Mouse (Mus musculus): ENCODE results near the gene Gm10142. TPM values are rescaled to one million over a fixed set of nuclear protein-coding genes. Genes with fewer than 3 reads are reported as not detected.

The Gm10142 gene
- not detected in 2 replicates for polyA plus RNA-seq (2012; rRNA removed; ENCODE audit: low replicate concordance)

GRCm38 (mm10) chr10:77715507-77715906 is at the start of gene Gm10142:
TSS of gene Gm10142 (plus strand) at chr10:77715807.

DNA sequence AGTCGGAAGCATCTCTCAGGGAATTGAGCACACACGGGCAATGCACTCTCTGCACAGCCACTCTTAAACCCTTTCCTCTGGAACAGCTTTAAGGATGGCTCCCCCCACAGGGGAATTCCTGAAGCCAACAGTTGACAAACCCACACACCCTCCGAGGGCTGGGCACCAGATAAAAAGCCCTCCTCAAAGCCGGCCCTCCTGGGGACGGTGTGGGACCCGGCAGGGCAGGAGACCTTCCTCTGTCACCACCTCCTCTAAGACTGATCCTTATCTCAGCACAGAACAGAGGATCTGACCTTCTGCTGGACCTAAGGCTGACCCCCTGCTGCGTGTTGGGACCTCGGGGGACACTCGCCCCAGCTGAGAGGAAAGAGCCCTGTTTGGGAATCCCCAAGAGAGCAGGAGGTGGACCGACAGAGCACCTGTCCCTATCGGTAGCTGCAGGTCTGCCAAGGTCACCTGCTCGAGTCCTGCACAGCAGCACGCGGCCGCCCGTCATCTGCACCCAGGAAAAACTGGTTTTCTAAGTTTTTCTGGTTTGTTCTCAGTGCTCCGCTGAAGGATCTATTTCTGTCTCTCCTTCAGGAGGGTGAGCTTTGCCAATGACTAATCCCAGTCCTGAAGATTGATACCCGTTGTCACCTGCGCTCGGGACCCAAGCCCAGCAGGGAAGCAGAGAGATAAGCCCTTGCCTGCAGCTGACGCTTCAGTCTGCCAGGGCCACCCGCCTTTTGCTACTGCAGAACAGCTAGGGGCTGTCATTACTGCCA is 29.5 kb upstream of the Gm10142 start, which contains the start of gene Tspear:
Gene Tspear (plus strand): TSS at position 675 of the 770 bp plus-strand sequence.

GRCm38 (mm10) chr10:77690356-77690807 is 25.2 kb upstream of the Gm10142 start, which contains the start of gene Gm19402:
TSS of gene Gm19402 (minus strand) at chr10:77690757.

GRCm38 (mm10) chr10:77697133-77697532 is 18.5 kb upstream of the Gm10142 start, which contains the start of gene Gm9508:
TSS of gene Gm9508 (minus strand) at chr10:77697233.

GRCm38 (mm10) chr10:77706326-77706725 is 9.3 kb upstream of the Gm10142 start, which contains the start of gene Gm10272:
TSS of gene Gm10272 (plus strand) at chr10:77706626.

GRCm38 (mm10) chr10:77711157-77711556 is 4.5 kb upstream of the Gm10142 start, which contains the start of gene Gm10024:
TSS of gene Gm10024 (plus strand) at chr10:77711457.

GRCm38 (mm10) chr10:77720299-77720698 is 4.7 kb downstream of the Gm10142 start, which contains the start of gene Krtap12-1:
TSS of gene Krtap12-1 (plus strand) at chr10:77720599.

DNA sequence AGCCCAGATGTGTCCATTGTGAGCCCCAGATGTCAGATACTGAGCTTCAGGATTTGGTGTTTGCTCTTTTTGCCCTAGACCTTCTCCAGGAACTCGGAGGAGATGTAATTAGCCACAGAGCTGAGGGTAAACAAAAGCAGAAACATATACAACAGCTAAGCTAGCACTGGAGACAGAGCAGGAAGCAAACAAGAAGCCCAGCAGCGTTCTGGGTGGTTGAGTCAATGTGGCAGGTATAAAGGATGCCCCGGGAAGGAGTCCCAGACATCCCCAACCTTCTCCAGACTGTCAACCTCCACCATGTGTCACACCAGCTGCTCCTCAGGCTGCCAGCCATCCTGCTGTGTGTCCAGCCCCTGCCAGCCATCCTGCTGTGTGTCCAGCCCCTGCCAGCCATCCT is 10.6 kb downstream of the Gm10142 start, which contains the start of gene Gm10100:
Gene Gm10100 (plus strand): TSS at position 301 of the 400 bp plus-strand sequence.

GRCm38 (mm10) chr10:77741924-77742688 is 26.5 kb downstream of the Gm10142 start, which contains the start of gene Gm18596:
TSS of gene Gm18596 (minus strand) at chr10:77742638.

GRCm38 (mm10) chr10:77751254-77751653 is 35.6 kb downstream of the Gm10142 start, which contains the start of gene Gm9736:
TSS of gene Gm9736 (minus strand) at chr10:77751354.

GRCm38 (mm10) chr10:77759582-77759981 is 44.0 kb downstream of the Gm10142 start, which contains the start of gene Gm3233:
TSS of gene Gm3233 (minus strand) at chr10:77759682.

Other genes with a start within 250 kb of the Gm10142 start
- gene Fam207a, start 200.0 kb upstream of the Gm10142 start, polyA plus RNA-seq (2012; rRNA removed; ENCODE audit: low replicate concordance), result 22.0 and 26.7 TPM in 2 replicates
- gene Itgb2, start 185.6 kb upstream of the Gm10142 start, polyA plus RNA-seq (2012; rRNA removed; ENCODE audit: low replicate concordance), result 54.9 and 63.3 TPM in 2 replicates
- 156 and 229 TPM in 2 replicates for gene Pttg1ip, start 134.1 kb upstream of the Gm10142 start, polyA plus RNA-seq (2012; rRNA removed; ENCODE audit: low replicate concordance)
- 136 and 145 TPM in 2 replicates for gene Sumo3, start 109.7 kb upstream of the Gm10142 start, polyA plus RNA-seq (2012; rRNA removed; ENCODE audit: low replicate concordance)
- not detected in 2 replicates for gene Gm49325, start 109.6 kb upstream of the Gm10142 start, polyA plus RNA-seq (2012; rRNA removed; ENCODE audit: low replicate concordance)
- 37.7 and 49.2 TPM in 2 replicates for gene Ube2g2, start 93.5 kb upstream of the Gm10142 start, polyA plus RNA-seq (2012; rRNA removed; ENCODE audit: low replicate concordance)
- 0.49 and 0.69 TPM in 2 replicates for gene Tspear, start 29.2 kb upstream of the Gm10142 start, polyA plus RNA-seq (2012; rRNA removed; ENCODE audit: low replicate concordance)
- not detected in 2 replicates for gene Gm19402, start 25.1 kb upstream of the Gm10142 start, polyA plus RNA-seq (2012; rRNA removed; ENCODE audit: low replicate concordance)
- gene Gm9508, start 18.6 kb upstream of the Gm10142 start, polyA plus RNA-seq (2012; rRNA removed; ENCODE audit: low replicate concordance), result not detected in 2 replicates
- not detected in 2 replicates for gene Gm10272, start 9.2 kb upstream of the Gm10142 start, polyA plus RNA-seq (2012; rRNA removed; ENCODE audit: low replicate concordance)
- gene Gm10024, start 4.3 kb upstream of the Gm10142 start, polyA plus RNA-seq (2012; rRNA removed; ENCODE audit: low replicate concordance), result not detected in 2 replicates
- gene Krtap12-1, start 4.8 kb downstream of the Gm10142 start, polyA plus RNA-seq (2012; rRNA removed; ENCODE audit: low replicate concordance), result not detected in 2 replicates
- gene Gm10100, start 10.7 kb downstream of the Gm10142 start, polyA plus RNA-seq (2012; rRNA removed; ENCODE audit: low replicate concordance), result not detected in 2 replicates
- gene Gm18596, start 26.8 kb downstream of the Gm10142 start, polyA plus RNA-seq (2012; rRNA removed; ENCODE audit: low replicate concordance), result not detected in 2 replicates
- gene Gm9736, start 35.5 kb downstream of the Gm10142 start, polyA plus RNA-seq (2012; rRNA removed; ENCODE audit: low replicate concordance), result not detected in 2 replicates
- gene Gm3233, start 43.9 kb downstream of the Gm10142 start, polyA plus RNA-seq (2012; rRNA removed; ENCODE audit: low replicate concordance), result not detected in 2 replicates
- not detected in 2 replicates for gene Gm3238, start 55.5 kb downstream of the Gm10142 start, polyA plus RNA-seq (2012; rRNA removed; ENCODE audit: low replicate concordance)
- gene Gm7138, start 61.1 kb downstream of the Gm10142 start, polyA plus RNA-seq (2012; rRNA removed; ENCODE audit: low replicate concordance), result not detected in 2 replicates
- not detected in 2 replicates for gene Gm3250, start 66.7 kb downstream of the Gm10142 start, polyA plus RNA-seq (2012; rRNA removed; ENCODE audit: low replicate concordance)
- gene Gm7137, start 72.4 kb downstream of the Gm10142 start, polyA plus RNA-seq (2012; rRNA removed; ENCODE audit: low replicate concordance), result not detected in 2 replicates
- gene Gm9639, start 79.3 kb downstream of the Gm10142 start, polyA plus RNA-seq (2012; rRNA removed; ENCODE audit: low replicate concordance), result not detected in 2 replicates
- not detected in 2 replicates for gene Gm19668, start 83.3 kb downstream of the Gm10142 start, polyA plus RNA-seq (2012; rRNA removed; ENCODE audit: low replicate concordance)
- not detected in 2 replicates for gene Gm9507, start 96.0 kb downstream of the Gm10142 start, polyA plus RNA-seq (2012; rRNA removed; ENCODE audit: low replicate concordance)
- gene Gm2696, start 98.9 kb downstream of the Gm10142 start, polyA plus RNA-seq (2012; rRNA removed; ENCODE audit: low replicate concordance), result not detected in 2 replicates
- not detected in 2 replicates for gene Krtap10-4, start 111.3 kb downstream of the Gm10142 start, polyA plus RNA-seq (2012; rRNA removed; ENCODE audit: low replicate concordance)
- not detected in 2 replicates for gene Krtap10-10, start 120.1 kb downstream of the Gm10142 start, polyA plus RNA-seq (2012; rRNA removed; ENCODE audit: low replicate concordance)
- not detected in 2 replicates for gene Gm36176, start 131.0 kb downstream of the Gm10142 start, polyA plus RNA-seq (2012; rRNA removed; ENCODE audit: low replicate concordance)
- gene Gm10318, start 137.1 kb downstream of the Gm10142 start, polyA plus RNA-seq (2012; rRNA removed; ENCODE audit: low replicate concordance), result not detected in 2 replicates
- gene Gm3285, start 146.2 kb downstream of the Gm10142 start, polyA plus RNA-seq (2012; rRNA removed; ENCODE audit: low replicate concordance), result not detected in 2 replicates
- gene Lrrc3, start 186.7 kb downstream of the Gm10142 start, polyA plus RNA-seq (2012; rRNA removed; ENCODE audit: low replicate concordance), result 3.1 and 4.6 TPM in 2 replicates

Measured in mammary gland, adult 2 months (tissue).